Mouse (Mus musculus) hindbrain, embryonic 10.5 days (tissue): ENCODE measurements around the gene Samhd1. TPM values are rescaled to one million over a fixed set of nuclear protein-coding genes. Genes with fewer than 3 reads are reported as not detected.

Experiments used
- DNase-seq: peaks from one replicate; pipeline ENCODE4 v3.0.0-alpha.2; 2017; ENCODE audit warnings: low spot score
- H3K27ac ChIP-seq: fragments of 300-500 bp; sonication (generic); 2 replicates; pipeline ENCODE4 v1.5.1; 2016; ENCODE audit warnings: mild to moderate bottlenecking, moderate library complexity
- H3K27me3 ChIP-seq: fragments of 300-500 bp; sonication (generic); 2 replicates; pipeline ENCODE4 v1.6.1; 2016; ENCODE audit warnings: mild to moderate bottlenecking; ENCODE audit not compliant: poor library complexity, insufficient read depth, severe bottlenecking
- H3K36me3 ChIP-seq: fragments of 300-500 bp; sonication (generic); 2 replicates; pipeline ENCODE4 v1.6.1; 2016; ENCODE audit warnings: mild to moderate bottlenecking, moderate library complexity
- H3K4me1 ChIP-seq: fragments of 300-500 bp; sonication (generic); replicated peaks from 2 replicates; pipeline ENCODE4 v1.6.1; 2016; ENCODE audit warnings: mild to moderate bottlenecking
- H3K4me3 ChIP-seq: fragments of 300-500 bp; sonication (generic); 2 replicates; pipeline ENCODE4 v1.5.1; 2016; ENCODE audit warnings: mild to moderate bottlenecking, moderate library complexity
- H3K9me3 ChIP-seq: fragments of 300-500 bp; sonication (generic); 2 replicates; pipeline ENCODE4 v1.6.1; 2016; ENCODE audit warnings: mild to moderate bottlenecking, moderate library complexity
- WGBS: fragments of 180-500 bp; shearing (Covaris S2); methylation state at CpG from one replicate; pipeline ENCODE4 v1.1.7; 2016; 5-methylcytosine and 5-hydroxymethylcytosine counted together
- polyA plus RNA-seq: library from polyadenylated mRNA; unstranded; fragments of >200 nt; fragmentation: Nextera tagmentation; extraction: Ambion mirVana; gene quantifications from 2 replicates; pipeline ENCODE4 v1.2.1, GENCODE M21; 2016

The Samhd1 gene
- polyA plus RNA-seq, 1 experiment from 2014 or later = 18.8 TPM

GRCm38 (mm10) chr2:157063241-157063700 is 71.8 kb downstream of the Samhd1 start:
- Histone ChIP-seq H3K9me3 (no peaks in the 10 kb centered on the region), H3K27me3 (no peaks in the 10 kb centered on the region), H3K4me1 (peaks cover 76% of the 10 kb centered on the region), H3K27ac (peak overlapping the region; percentile 50; the same call in 1 of the 2 replicates), H3K4me3 (no peak overlapping the region), H3K36me3 (peaks cover 66% of the 10 kb centered on the region)
- DNase-seq = no peak
- WGBS = 78% methylated on average over 4 of the region's 4 CpGs

- Histone ChIP-seq H3K27me3 (no peaks in the 10 kb centered on the region), H3K36me3 (peaks cover 72% of the 10 kb centered on the region), H3K4me1 (peaks cover 71% of the 10 kb centered on the region), H3K4me3 (no peak overlapping the region), H3K9me3 (no peaks in the 10 kb centered on the region), H3K27ac (no peak overlapping the region)
- 89% methylated on average over 11 of the region's 11 CpGs for WGBS
- no peak for DNase-seq
These were observed 74.3 kb downstream of the Samhd1 start for GRCm38 (mm10) chr2:157060557-157061305.

- WGBS = 94% methylated on average over 14 of the region's 14 CpGs
- Histone ChIP-seq H3K27ac (no peak overlapping the region; the same call in 1 of the 2 replicates), H3K36me3 (peaks cover 74% of the 10 kb centered on the region), H3K27me3 (no peaks in the 10 kb centered on the region), H3K9me3 (no peaks in the 10 kb centered on the region), H3K4me1 (peaks cover 64% of the 10 kb centered on the region), H3K4me3 (no peak overlapping the region)
- no peak for DNase-seq
These were observed 75.0 kb downstream of the Samhd1 start for GRCm38 (mm10) chr2:157060037-157060436.

- H3K4me3 ChIP-seq = peak overlapping the region; percentile 36; the same call in 1 of the 2 replicates
These were observed 75.9 kb downstream of the Samhd1 start for GRCm38 (mm10) chr2:157059166-157059565.

GRCm38 (mm10) chr2:157058342-157058998 is 76.6 kb downstream of the Samhd1 start:
- Histone ChIP-seq H3K4me3 (peak overlapping the region; percentile 36), H3K9me3 (no peaks in the 10 kb centered on the region), H3K27me3 (no peaks in the 10 kb centered on the region), H3K36me3 (peaks cover 80% of the 10 kb centered on the region), H3K4me1 (peaks cover 48% of the 10 kb centered on the region), H3K27ac (peak overlapping the region; percentile 93)
- DNase-seq = peak; percentile 87
- WGBS = 12% methylated on average over 18 of the region's 18 CpGs

More at GRCm38 (mm10) chr2:157059166-157059565, 75.9 kb downstream of the Samhd1 start:
- Histone ChIP-seq H3K4me1 (peaks cover 55% of the 10 kb centered on the region), H3K27me3 (no peaks in the 10 kb centered on the region), H3K27ac (peak overlapping the region; percentile 93), H3K9me3 (no peaks in the 10 kb centered on the region), H3K36me3 (peaks cover 77% of the 10 kb centered on the region)
- no peak for DNase-seq
- 63% methylated on average over 8 of the region's 8 CpGs for WGBS

- Histone ChIP-seq H3K4me1 (peaks cover 41% of the 10 kb centered on the region), H3K27ac (peak overlapping the region; percentile 93), H3K4me3 (no peak overlapping the region), H3K36me3 (peaks cover 84% of the 10 kb centered on the region), H3K9me3 (no peaks in the 10 kb centered on the region), H3K27me3 (no peaks in the 10 kb centered on the region)
- DNase-seq = no peak
- WGBS = 87% methylated on average over 4 of the region's 4 CpGs
These were observed 77.3 kb downstream of the Samhd1 start for GRCm38 (mm10) chr2:157057758-157058157.

- Histone ChIP-seq H3K36me3 (peaks cover 87% of the 10 kb centered on the region), H3K27me3 (no peaks in the 10 kb centered on the region), H3K27ac (0 out of 2 replicates have a peak overlapping the region, but pooled peaks have one; percentile 93), H3K4me3 (no peak overlapping the region), H3K9me3 (no peaks in the 10 kb centered on the region), H3K4me1 (peaks cover 35% of the 10 kb centered on the region)
- no peak for DNase-seq
- 95% methylated on average over 3 of the region's 3 CpGs for WGBS
These were observed 77.9 kb downstream of the Samhd1 start for GRCm38 (mm10) chr2:157057186-157057585.

- H3K4me1 ChIP-seq = peaks cover 33% of the 10 kb centered on the region
- 92% methylated on average over 6 of the region's 6 CpGs for WGBS
- no peak overlapping the region for H3K27ac ChIP-seq
- H3K9me3 ChIP-seq = no peaks in the 10 kb centered on the region
- no peaks in the 10 kb centered on the region for H3K27me3 ChIP-seq
- H3K36me3 ChIP-seq = peaks cover 88% of the 10 kb centered on the region
- H3K4me3 ChIP-seq = no peak overlapping the region
- no peak for DNase-seq
These were observed 79.3 kb downstream of the Samhd1 start for GRCm38 (mm10) chr2:157055721-157056120.

GRCm38 (mm10) chr2:157054816-157055215 is 80.2 kb downstream of the Samhd1 start:
- H3K27me3 ChIP-seq = no peaks in the 10 kb centered on the region
- no peak overlapping the region for H3K27ac ChIP-seq
- DNase-seq = no peak
- no peak overlapping the region for H3K4me3 ChIP-seq
- peaks cover 88% of the 10 kb centered on the region for H3K36me3 ChIP-seq
- 82% methylated on average over 5 of the region's 5 CpGs for WGBS
- H3K4me1 ChIP-seq = peaks cover 37% of the 10 kb centered on the region
- H3K9me3 ChIP-seq = no peaks in the 10 kb centered on the region

- DNase-seq = no peak
- Histone ChIP-seq H3K36me3 (peaks cover 88% of the 10 kb centered on the region), H3K4me1 (peaks cover 37% of the 10 kb centered on the region), H3K27me3 (no peaks in the 10 kb centered on the region), H3K4me3 (no peak overlapping the region), H3K9me3 (no peaks in the 10 kb centered on the region), H3K27ac (no peak overlapping the region)
- 89% methylated on average over 8 of the region's 8 CpGs for WGBS
These were observed 80.8 kb downstream of the Samhd1 start for GRCm38 (mm10) chr2:157054297-157054696.

GRCm38 (mm10) chr2:157053787-157054186 is 81.3 kb downstream of the Samhd1 start:
- no peaks in the 10 kb centered on the region for H3K27me3 ChIP-seq
- DNase-seq = no peak
- 81% methylated on average over 4 of the region's 4 CpGs for WGBS
- H3K36me3 ChIP-seq = peaks cover 90% of the 10 kb centered on the region
- no peak overlapping the region for H3K27ac ChIP-seq
- H3K9me3 ChIP-seq = no peaks in the 10 kb centered on the region
- no peak overlapping the region for H3K4me3 ChIP-seq
- H3K4me1 ChIP-seq = peaks cover 35% of the 10 kb centered on the region

GRCm38 (mm10) chr2:157053124-157053523 is 81.9 kb downstream of the Samhd1 start:
- WGBS = 96% methylated on average over 5 of the region's 5 CpGs
- Histone ChIP-seq H3K36me3 (peaks cover 90% of the 10 kb centered on the region), H3K4me1 (peaks cover 29% of the 10 kb centered on the region), H3K4me3 (no peak overlapping the region), H3K27ac (no peak overlapping the region), H3K27me3 (no peaks in the 10 kb centered on the region), H3K9me3 (no peaks in the 10 kb centered on the region)
- no peak for DNase-seq

GRCm38 (mm10) chr2:157052448-157052847 is 82.6 kb downstream of the Samhd1 start:
- H3K36me3 ChIP-seq = peaks cover 92% of the 10 kb centered on the region
- no peaks in the 10 kb centered on the region for H3K9me3 ChIP-seq
- H3K4me1 ChIP-seq = peaks cover 24% of the 10 kb centered on the region
- no peak for DNase-seq
- H3K4me3 ChIP-seq = no peak overlapping the region
- 85% methylated on average over 8 of the region's 8 CpGs for WGBS
- no peaks in the 10 kb centered on the region for H3K27me3 ChIP-seq
- H3K27ac ChIP-seq = 0 out of 2 replicates have a peak overlapping the region, but pooled peaks have one; percentile 31
